Mouse (Mus musculus): ENCODE data around the gene Ccm2. TPM values are rescaled to one million over a fixed set of nuclear protein-coding genes. Genes with fewer than 3 reads are reported as not detected.

Gene Ccm2
- 233 and 234 TPM in 2 replicates for polyA plus RNA-seq (2012; rRNA removed)

GRCm38 (mm10) chr11:6546205-6547013 is at the start of gene Ccm2:
Gene Ccm2, plus strand, starts transcription at chr11:6546887.
- TF ChIP-seq CTCF (IDR thresholded peaks at IDR 0.05; ENCODE audit: extremely low read depth, insufficient read depth, insufficient read length, insufficient replicate concordance): no peak
- peak; percentile 76 for TF ChIP-seq POLR2A (IDR thresholded peaks at IDR 0.05; ENCODE audit: low read depth, low read length)
- peak; percentile 85 to 88 for DNase-seq (ENCODE audit: low read depth in 1 of 2, low spot score in 2 of 2)
- 1% methylated on average over 53 of the region's 57 CpGs for WGBS

DNA sequence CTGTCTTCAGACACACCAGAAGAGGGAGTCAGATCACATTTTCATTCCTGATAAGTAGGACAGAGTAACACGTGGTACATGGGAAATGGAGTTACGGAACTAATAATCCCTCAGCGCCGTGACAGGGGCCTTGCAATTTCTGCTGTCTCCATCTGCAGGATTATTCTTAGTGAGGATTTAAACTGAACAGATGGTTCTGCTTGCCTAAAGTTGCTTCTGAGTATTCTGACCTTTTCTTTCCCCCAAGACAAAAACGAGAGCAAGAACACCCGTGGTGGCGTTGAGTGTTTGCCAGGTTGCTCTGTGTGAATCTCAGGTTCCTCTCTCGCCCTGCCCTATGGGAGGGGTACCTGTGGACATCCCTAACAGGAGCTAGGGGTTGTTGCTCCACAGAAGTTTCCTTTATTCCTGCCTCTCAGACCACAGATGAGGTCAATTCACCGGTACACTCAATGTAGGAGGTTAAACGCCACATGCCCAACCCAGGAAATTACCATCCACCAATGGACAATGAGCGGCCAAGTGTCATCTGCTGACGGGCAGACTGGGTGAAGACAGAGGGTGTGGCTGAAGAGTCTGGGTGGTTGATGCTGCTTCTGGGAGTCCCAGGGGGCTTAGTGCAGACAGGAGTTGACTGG is 49.3 kb upstream of the Ccm2 start:
- Histone ChIP-seq H3K4me1 (ENCODE audit: control insufficient read depth, insufficient read depth, insufficient read length) (no peaks in the 10 kb centered on the region), H3K36me3 (ENCODE audit: control insufficient read depth, insufficient read depth, low read length) (no peaks in the 10 kb centered on the region), H3K27me3 (ENCODE audit: control insufficient read depth, insufficient read depth, low read length) (no peaks in the 10 kb centered on the region), H3K4me3 (ENCODE audit: extremely low read depth, insufficient read depth, insufficient read length) (peak overlapping the region; percentile 43; the same call in 1 of the 2 replicates), H3K27ac (ENCODE audit: insufficient read depth, low read length) (peak overlapping the region; percentile 50)
- peak; percentile 58 to 67 for DNase-seq (ENCODE audit: low read depth in 1 of 2, low spot score in 2 of 2)
- TF ChIP-seq POLR2A (IDR thresholded peaks at IDR 0.05; ENCODE audit: low read depth, low read length) (no peak), CTCF (IDR thresholded peaks at IDR 0.05; ENCODE audit: extremely low read depth, insufficient read depth, insufficient read length, insufficient replicate concordance) (no peak)
- 47% methylated on average over 12 of the region's 12 CpGs for WGBS

More at GRCm38 (mm10) chr11:6546205-6547013, at the start of gene Ccm2:
- Histone ChIP-seq H3K27ac (ENCODE audit: insufficient read depth, low read length) (peak within 1 kb of the TSS; percentile 96), H3K27me3 (ENCODE audit: control insufficient read depth, insufficient read depth, low read length) (no peaks in the 10 kb centered on the region), H3K4me3 (ENCODE audit: extremely low read depth, insufficient read depth, insufficient read length) (peak within 1 kb of the TSS; percentile 89), H3K4me1 (ENCODE audit: control insufficient read depth, insufficient read depth, insufficient read length) (peaks cover 13% of the 10 kb centered on the region), H3K36me3 (ENCODE audit: control insufficient read depth, insufficient read depth, low read length) (peaks cover 3% of the 10 kb centered on the region; the same call in 1 of the 2 replicates)

GRCm38 (mm10) chr11:6502506-6502905 is 44.2 kb upstream of the Ccm2 start:
- no peaks in the 10 kb centered on the region for H3K27me3 ChIP-seq (ENCODE audit: control insufficient read depth, insufficient read depth, low read length)
- WGBS: 95% methylated on average over 2 of the region's 2 CpGs
- H3K36me3 ChIP-seq (ENCODE audit: control insufficient read depth, insufficient read depth, low read length): peaks cover 21% of the 10 kb centered on the region
- H3K27ac ChIP-seq (ENCODE audit: insufficient read depth, low read length): no peak overlapping the region
- no peaks in the 10 kb centered on the region for H3K4me1 ChIP-seq (ENCODE audit: control insufficient read depth, insufficient read depth, insufficient read length)
- DNase-seq (ENCODE audit: low read depth in 1 of 2, low spot score in 2 of 2): no peak
- H3K4me3 ChIP-seq (ENCODE audit: extremely low read depth, insufficient read depth, insufficient read length): no peak overlapping the region
- TF ChIP-seq CTCF (IDR thresholded peaks at IDR 0.05; ENCODE audit: extremely low read depth, insufficient read depth, insufficient read length, insufficient replicate concordance) (no peak), POLR2A (IDR thresholded peaks at IDR 0.05; ENCODE audit: low read depth, low read length) (no peak)

DNA sequence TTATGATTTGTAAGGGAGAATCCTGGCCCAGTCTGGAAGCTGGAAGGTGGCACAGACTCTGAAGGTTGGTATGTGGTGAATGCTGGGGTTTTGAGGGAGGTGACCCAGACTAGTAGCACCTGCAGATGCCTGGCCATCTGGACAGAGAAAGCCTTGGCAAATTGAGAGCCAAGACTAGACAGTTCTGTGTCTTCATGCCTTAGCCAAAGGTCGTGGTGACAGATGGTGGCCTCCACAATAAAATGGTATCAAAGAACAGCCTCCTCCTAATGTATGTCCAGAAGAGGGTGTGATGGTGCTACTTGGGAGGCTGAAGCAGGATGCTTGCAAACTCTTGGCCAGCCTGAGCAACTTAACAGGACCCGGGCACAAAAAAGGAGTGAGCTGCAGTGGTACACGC is 42.5 kb upstream of the Ccm2 start:
- no peaks in the 10 kb centered on the region for H3K27me3 ChIP-seq (ENCODE audit: control insufficient read depth, insufficient read depth, low read length)
- no peak overlapping the region for H3K27ac ChIP-seq (ENCODE audit: insufficient read depth, low read length)
- WGBS: 78% methylated on average over 3 of the region's 3 CpGs
- peaks cover 34% of the 10 kb centered on the region for H3K36me3 ChIP-seq (ENCODE audit: control insufficient read depth, insufficient read depth, low read length)
- no peak for DNase-seq (ENCODE audit: low read depth in 1 of 2, low spot score in 2 of 2)
- TF ChIP-seq CTCF (IDR thresholded peaks at IDR 0.05; ENCODE audit: extremely low read depth, insufficient read depth, insufficient read length, insufficient replicate concordance) (no peak), POLR2A (IDR thresholded peaks at IDR 0.05; ENCODE audit: low read depth, low read length) (no peak)
- no peaks in the 10 kb centered on the region for H3K4me1 ChIP-seq (ENCODE audit: control insufficient read depth, insufficient read depth, insufficient read length)
- H3K4me3 ChIP-seq (ENCODE audit: extremely low read depth, insufficient read depth, insufficient read length): no peak overlapping the region

DNA sequence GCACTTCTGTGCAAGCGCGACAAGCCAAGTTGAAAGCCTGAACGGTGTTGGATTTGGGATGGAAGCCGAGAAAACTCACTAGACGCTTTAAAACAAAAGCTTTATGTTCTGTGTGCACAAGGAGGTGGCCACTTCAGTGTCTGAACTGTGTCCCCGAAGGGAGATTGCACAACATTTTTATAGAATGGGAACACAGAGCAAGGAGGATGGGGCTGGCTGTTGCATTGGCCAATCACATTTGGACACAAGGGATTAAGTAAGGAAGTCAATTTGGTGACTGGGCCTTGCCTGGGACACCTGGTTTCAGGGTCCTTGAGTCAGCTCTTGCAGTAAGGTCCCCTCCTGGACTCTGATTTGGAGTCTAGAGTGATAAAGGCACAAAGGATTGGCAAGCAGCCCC is 42.0 kb upstream of the Ccm2 start:
- peaks cover 36% of the 10 kb centered on the region for H3K36me3 ChIP-seq (ENCODE audit: control insufficient read depth, insufficient read depth, low read length)
- TF ChIP-seq CTCF (IDR thresholded peaks at IDR 0.05; ENCODE audit: extremely low read depth, insufficient read depth, insufficient read length, insufficient replicate concordance) (no peak), POLR2A (IDR thresholded peaks at IDR 0.05; ENCODE audit: low read depth, low read length) (no peak)
- no peak overlapping the region for H3K4me3 ChIP-seq (ENCODE audit: extremely low read depth, insufficient read depth, insufficient read length)
- DNase-seq (ENCODE audit: low read depth in 1 of 2, low spot score in 2 of 2): no peak
- no peaks in the 10 kb centered on the region for H3K27me3 ChIP-seq (ENCODE audit: control insufficient read depth, insufficient read depth, low read length)
- WGBS: 88% methylated on average over 6 of the region's 6 CpGs
- H3K4me1 ChIP-seq (ENCODE audit: control insufficient read depth, insufficient read depth, insufficient read length): no peaks in the 10 kb centered on the region
- H3K27ac ChIP-seq (ENCODE audit: insufficient read depth, low read length): no peak overlapping the region

DNA sequence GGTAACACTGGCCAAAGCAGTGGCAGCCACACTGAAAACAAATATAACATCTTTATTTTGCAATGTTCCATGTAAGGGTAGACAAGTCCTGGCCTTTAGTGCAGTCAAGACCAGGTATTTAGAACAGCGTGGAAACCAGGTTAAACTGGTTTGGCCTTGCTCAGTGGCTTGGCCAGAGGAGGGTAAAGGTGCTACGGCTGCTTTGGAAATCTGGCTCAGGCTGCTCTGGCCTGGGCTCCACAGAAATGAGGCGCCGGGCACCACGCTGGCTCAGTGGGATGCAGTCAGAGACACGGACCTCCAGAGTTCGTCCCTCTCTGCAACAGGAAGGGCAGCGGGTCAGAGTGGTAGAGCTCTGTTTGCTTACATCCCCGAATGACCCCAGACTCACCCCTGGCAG is 40.2 kb upstream of the Ccm2 start:
- Histone ChIP-seq H3K27ac (ENCODE audit: insufficient read depth, low read length) (no peak overlapping the region), H3K4me3 (ENCODE audit: extremely low read depth, insufficient read depth, insufficient read length) (no peak overlapping the region), H3K4me1 (ENCODE audit: control insufficient read depth, insufficient read depth, insufficient read length) (no peaks in the 10 kb centered on the region), H3K36me3 (ENCODE audit: control insufficient read depth, insufficient read depth, low read length) (peaks cover 53% of the 10 kb centered on the region), H3K27me3 (ENCODE audit: control insufficient read depth, insufficient read depth, low read length) (no peaks in the 10 kb centered on the region)
- WGBS: 93% methylated on average over 9 of the region's 9 CpGs
- DNase-seq (ENCODE audit: low read depth in 1 of 2, low spot score in 2 of 2): no peak
- TF ChIP-seq CTCF (IDR thresholded peaks at IDR 0.05; ENCODE audit: extremely low read depth, insufficient read depth, insufficient read length, insufficient replicate concordance) (no peak), POLR2A (IDR thresholded peaks at IDR 0.05; ENCODE audit: low read depth, low read length) (no peak)
